Mouse (Mus musculus) embryonic facial prominence, embryonic 11.5 days (tissue): ENCODE measurements around the gene Ndufb7. TPM values are rescaled to one million over a fixed set of nuclear protein-coding genes. Genes with fewer than 3 reads are reported as not detected.
A peak's percentile ranks its signal among the peaks of the same experiment; 100 is the strongest.

Source experiments
- ATAC-seq: fragments of 200-750 bp; cut with Nextera tagmentation; replicated peaks from 2 replicates; pipeline ENCODE4 v1.8.0; 2017; ENCODE audit warnings: low read depth; ENCODE audit not compliant: insufficient number of reproducible peaks, low FRiP score, low TSS enrichment
- DNase-seq: peaks from one replicate; pipeline ENCODE4 v3.0.0-alpha.2; 2015; ENCODE audit warnings: low spot score
- H3K27ac ChIP-seq: fragments of 300-500 bp; sonication (generic); replicated peaks from 2 replicates; pipeline ENCODE4 v1.5.1; 2014; ENCODE audit warnings: mild to moderate bottlenecking, low read depth, low read length, control low read depth
- H3K27me3 ChIP-seq: fragments of 300-500 bp; sonication (generic); 2 replicates; pipeline ENCODE4 v1.6.1; 2014; ENCODE audit warnings: mild to moderate bottlenecking, low read length, moderate library complexity, mixed read lengths; ENCODE audit not compliant: control insufficient read depth, insufficient read depth
- H3K36me3 ChIP-seq: fragments of 300-500 bp; sonication (generic); replicated peaks from 2 replicates; pipeline ENCODE4 v1.6.1; 2014; ENCODE audit warnings: low read depth, mild to moderate bottlenecking, low read length, moderate library complexity, mixed read lengths; ENCODE audit not compliant: control insufficient read depth, insufficient read depth
- H3K4me1 ChIP-seq: fragments of 300-500 bp; sonication (generic); 2 replicates; pipeline ENCODE4 v1.6.1; 2014; ENCODE audit warnings: low read length, mixed read lengths; ENCODE audit not compliant: control insufficient read depth, insufficient read depth
- H3K4me2 ChIP-seq: fragments of 300-500 bp; sonication (generic); 2 replicates; pipeline ENCODE4 v1.6.1; 2014; ENCODE audit warnings: low read depth, mild to moderate bottlenecking, control low read depth, low read length, moderate library complexity
- H3K4me3 ChIP-seq: fragments of 300-500 bp; sonication (generic); 2 replicates; pipeline ENCODE4 v1.5.1; 2014; ENCODE audit warnings: low read depth, low read length, control low read depth
- H3K9ac ChIP-seq: fragments of 300-500 bp; sonication (generic); replicated peaks from 2 replicates; pipeline ENCODE4 v1.6.1; 2014; ENCODE audit warnings: mild to moderate bottlenecking, control low read depth, low read length
- H3K9me3 ChIP-seq: fragments of 300-500 bp; sonication (generic); replicated peaks from 2 replicates; pipeline ENCODE4 v1.6.1; 2016; ENCODE audit warnings: mild to moderate bottlenecking, low read length, inconsistent platforms, mixed read lengths; ENCODE audit not compliant: control insufficient read depth
- WGBS: fragments of 180-500 bp; shearing (Covaris S2); extraction: QIAGEN DNeasy Blood & Tissue Kit; methylation state at CpG from one replicate; pipeline ENCODE4 v1.1.7; 2014; 5-methylcytosine and 5-hydroxymethylcytosine counted together
- polyA plus RNA-seq: library from polyadenylated mRNA; unstranded; fragments of >200 nt; fragmentation: Nextera tagmentation; extraction: Ambion mirVana; gene quantifications from 2 replicates; pipeline ENCODE4 v1.2.1, GENCODE M21; 2014

Gene Ndufb7
- polyA plus RNA-seq, 1 experiment from 2014 or later: 327 TPM

DNA sequence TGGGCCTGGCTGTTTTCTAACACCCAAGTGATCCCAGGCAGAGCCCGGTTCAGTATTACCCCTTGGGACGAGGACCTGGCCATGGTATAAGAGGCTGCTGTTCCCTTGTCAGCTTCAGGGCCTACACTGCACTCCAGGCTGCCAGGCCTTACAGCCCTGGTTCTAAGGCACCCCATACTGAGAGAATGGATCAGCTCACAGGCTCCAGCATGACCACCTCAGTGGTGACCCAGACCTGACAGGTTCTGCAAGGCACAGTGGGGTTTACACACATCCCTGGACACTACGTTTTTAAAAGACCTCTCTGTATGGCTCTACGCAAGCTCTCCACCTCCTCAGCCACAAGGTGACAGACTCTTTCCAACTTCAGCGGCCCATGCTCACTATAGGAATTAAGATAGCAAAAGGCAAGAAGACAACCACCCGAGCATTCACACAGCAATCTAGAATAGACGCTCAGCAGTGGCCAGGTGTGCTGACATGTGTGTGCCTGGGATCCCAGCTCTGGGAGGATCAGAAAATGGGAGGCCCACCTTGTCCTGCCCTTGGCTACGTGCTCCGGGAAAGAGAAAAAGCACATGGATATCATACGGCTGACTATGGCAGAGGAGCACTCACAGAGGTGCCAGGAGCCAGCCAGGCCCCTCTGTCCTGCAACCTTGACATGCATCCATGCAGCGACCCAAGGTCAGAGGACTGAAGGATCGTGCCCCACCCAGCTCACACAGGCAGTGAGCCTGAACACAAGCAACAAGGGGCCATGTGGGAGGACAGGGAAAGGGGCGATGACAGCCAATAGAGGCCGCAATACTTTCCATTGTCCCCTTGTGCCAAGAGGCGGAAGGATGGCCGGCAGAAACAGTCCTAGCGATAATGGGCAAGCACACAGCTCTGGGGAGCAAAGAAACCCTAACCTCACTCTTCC, 11.9 kb downstream of the Ndufb7 start:
- WGBS: 77% methylated on average over 17 of the region's 17 CpGs
- no peaks in the 10 kb centered on the region for H3K9me3 ChIP-seq
- peaks cover 11% of the 10 kb centered on the region for H3K4me1 ChIP-seq
- no peak overlapping the region for H3K4me3 ChIP-seq
- no peaks in the 10 kb centered on the region for H3K36me3 ChIP-seq
- no peak for DNase-seq
- H3K27ac ChIP-seq: 0 out of 2 replicates have a peak overlapping the region, but pooled peaks have one; percentile 56
- no peak for ATAC-seq
- H3K27me3 ChIP-seq: no peaks in the 10 kb centered on the region
- H3K9ac ChIP-seq: no peak overlapping the region
- H3K4me2 ChIP-seq: no peak overlapping the region

- DNase-seq (no peak), ATAC-seq (no peak)
- 93% methylated on average over 8 of the region's 8 CpGs for WGBS
- H3K27me3 ChIP-seq: no peaks in the 10 kb centered on the region
- no peaks in the 10 kb centered on the region for H3K9me3 ChIP-seq
- peaks cover 9% of the 10 kb centered on the region for H3K4me1 ChIP-seq
- H3K4me3 ChIP-seq: no peak overlapping the region
- H3K27ac ChIP-seq: no peak overlapping the region
- no peak overlapping the region for H3K4me2 ChIP-seq
- H3K36me3 ChIP-seq: no peaks in the 10 kb centered on the region
- H3K9ac ChIP-seq: no peak overlapping the region
Observed at GRCm38 (mm10) chr8:83579676-83580075, 13.2 kb downstream of the Ndufb7 start.

DNA sequence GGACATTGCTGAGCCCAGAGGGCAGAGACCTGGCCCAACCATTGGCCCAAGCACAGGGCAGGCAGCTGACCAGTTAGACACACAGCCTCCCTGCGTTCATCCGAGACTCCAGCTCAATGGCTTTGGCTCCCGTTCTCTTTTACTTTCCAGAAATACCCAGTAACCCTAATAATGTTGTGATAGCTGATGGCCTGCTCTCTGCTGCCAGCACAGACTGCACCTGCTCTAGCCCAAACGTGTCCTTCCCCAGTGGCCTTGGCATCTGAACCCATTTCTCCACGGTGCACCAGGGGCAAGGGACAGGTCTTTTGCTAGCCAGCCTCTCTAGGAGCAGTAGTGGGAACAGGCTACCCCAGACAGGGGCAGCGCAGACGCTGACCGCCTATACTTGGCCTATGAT, 14.4 kb downstream of the Ndufb7 start:
- Histone ChIP-seq H3K27ac (no peak overlapping the region), H3K9me3 (no peaks in the 10 kb centered on the region), H3K4me3 (no peak overlapping the region), H3K36me3 (no peaks in the 10 kb centered on the region), H3K9ac (no peak overlapping the region), H3K27me3 (no peaks in the 10 kb centered on the region), H3K4me1 (peaks cover 6% of the 10 kb centered on the region), H3K4me2 (no peak overlapping the region)
- ATAC-seq (no peak), DNase-seq (no peak)
- WGBS: 86% methylated on average over 8 of the region's 8 CpGs

DNA sequence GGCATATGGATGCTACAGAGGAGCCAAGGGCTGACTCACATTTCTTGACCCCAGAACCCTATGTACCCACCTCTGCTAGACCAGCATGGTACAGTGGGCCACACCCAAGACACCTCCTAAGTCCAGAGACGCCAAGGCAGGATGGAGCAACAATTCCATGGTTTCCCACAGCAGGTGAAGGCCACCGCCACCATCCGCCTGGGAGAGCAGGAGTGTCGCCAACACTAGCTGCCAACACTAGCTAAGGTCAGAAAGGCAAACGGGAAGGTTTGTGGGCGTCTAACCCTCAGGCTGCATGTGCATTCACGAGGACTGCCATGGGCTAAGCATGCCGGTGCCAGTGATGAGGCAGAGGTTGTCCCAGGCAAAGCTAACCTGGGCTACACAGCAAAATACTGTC, 15.8 kb downstream of the Ndufb7 start:
- Histone ChIP-seq H3K4me1 (peaks cover 6% of the 10 kb centered on the region), H3K4me3 (no peak overlapping the region), H3K9me3 (no peaks in the 10 kb centered on the region), H3K36me3 (no peaks in the 10 kb centered on the region), H3K27me3 (no peaks in the 10 kb centered on the region), H3K4me2 (no peak overlapping the region), H3K27ac (no peak overlapping the region), H3K9ac (no peak overlapping the region)
- 92% methylated on average over 8 of the region's 8 CpGs for WGBS
- ATAC-seq: no peak
- DNase-seq: no peak

GRCm38 (mm10) chr8:83583236-83583635, 16.8 kb downstream of the Ndufb7 start:
- H3K9me3 ChIP-seq: no peaks in the 10 kb centered on the region
- no peak overlapping the region for H3K9ac ChIP-seq
- no peak for ATAC-seq
- DNase-seq: no peak
- no peak overlapping the region for H3K4me2 ChIP-seq
- 0 out of 2 replicates have a peak, but pooled peaks cover 2% of the 10 kb centered on the region for H3K36me3 ChIP-seq
- 84% methylated on average over 15 of the region's 15 CpGs for WGBS
- H3K4me3 ChIP-seq: no peak overlapping the region
- no peak overlapping the region for H3K27ac ChIP-seq
- no peaks in the 10 kb centered on the region for H3K27me3 ChIP-seq
- peaks cover 2% of the 10 kb centered on the region; the same call in 1 of the 2 replicates for H3K4me1 ChIP-seq

- H3K4me2 ChIP-seq: no peak overlapping the region
- no peak overlapping the region for H3K9ac ChIP-seq
- no peak overlapping the region for H3K27ac ChIP-seq
- no peak overlapping the region for H3K4me3 ChIP-seq
- H3K27me3 ChIP-seq: no peaks in the 10 kb centered on the region
- DNase-seq (no peak), ATAC-seq (no peak)
- H3K9me3 ChIP-seq: no peaks in the 10 kb centered on the region
- 0 out of 2 replicates have a peak, but pooled peaks cover 2% of the 10 kb centered on the region for H3K36me3 ChIP-seq
- H3K4me1 ChIP-seq: no peaks in the 10 kb centered on the region
- 89% methylated on average over 1 of the region's 1 CpGs for WGBS
Observed at GRCm38 (mm10) chr8:83584771-83585170, 18.3 kb downstream of the Ndufb7 start.

DNA sequence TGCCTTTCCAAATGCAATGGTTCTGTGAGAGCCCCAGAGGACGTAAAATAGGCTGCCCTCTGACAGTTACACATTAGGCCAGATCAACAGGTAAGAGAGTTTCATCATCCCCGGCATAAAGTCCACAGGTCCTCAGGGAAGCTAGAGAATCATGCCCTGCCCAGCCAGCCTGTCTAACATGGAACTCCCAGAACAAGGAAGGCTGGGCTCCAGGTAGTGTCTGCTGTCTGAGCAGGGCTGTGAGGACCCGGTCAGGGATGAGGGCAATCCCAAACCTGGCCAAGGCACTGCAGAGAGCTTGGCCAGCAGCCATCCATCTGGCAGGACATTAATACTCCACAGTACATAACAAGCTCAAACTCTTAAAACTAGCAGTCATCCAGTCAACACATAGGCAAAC, 18.9 kb downstream of the Ndufb7 start:
- Histone ChIP-seq H3K9ac (no peak overlapping the region), H3K4me3 (no peak overlapping the region), H3K27me3 (no peaks in the 10 kb centered on the region), H3K27ac (no peak overlapping the region), H3K9me3 (no peaks in the 10 kb centered on the region), H3K36me3 (0 out of 2 replicates have a peak, but pooled peaks cover 2% of the 10 kb centered on the region), H3K4me2 (no peak overlapping the region), H3K4me1 (no peaks in the 10 kb centered on the region)
- ATAC-seq (no peak), DNase-seq (no peak)
- 84% methylated on average over 3 of the region's 3 CpGs for WGBS

DNA sequence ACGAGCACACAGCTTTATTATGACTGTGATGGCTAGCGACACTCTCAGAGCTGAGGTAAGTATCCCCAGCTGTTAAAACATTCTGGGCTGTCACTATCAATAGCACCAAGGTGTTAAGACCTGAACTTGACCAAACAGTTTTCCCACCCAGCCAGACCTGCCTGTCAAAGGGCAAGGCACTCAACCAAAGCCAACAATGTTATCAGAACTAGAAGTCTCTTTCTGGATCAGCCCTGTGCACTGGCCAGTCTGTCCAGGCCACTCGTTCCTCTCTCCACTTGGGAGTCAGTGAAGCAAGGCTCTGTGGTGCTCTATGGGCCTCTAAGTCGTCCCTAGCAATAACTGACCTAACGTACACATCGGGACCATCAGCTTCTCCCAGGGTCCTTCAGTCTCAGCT, 21.2 kb downstream of the Ndufb7 start:
- no peaks in the 10 kb centered on the region for H3K4me1 ChIP-seq
- H3K36me3 ChIP-seq: 0 out of 2 replicates have a peak, but pooled peaks cover 2% of the 10 kb centered on the region
- 68% methylated on average over 6 of the region's 6 CpGs for WGBS
- no peak for ATAC-seq
- H3K9ac ChIP-seq: no peak overlapping the region
- no peak overlapping the region for H3K27ac ChIP-seq
- H3K4me2 ChIP-seq: no peak overlapping the region
- H3K27me3 ChIP-seq: no peaks in the 10 kb centered on the region
- H3K4me3 ChIP-seq: no peak overlapping the region
- H3K9me3 ChIP-seq: no peaks in the 10 kb centered on the region
- no peak for DNase-seq
